15 mouse cellular contexts compared by ENCODE assay signal in the genomic region with DNA sequence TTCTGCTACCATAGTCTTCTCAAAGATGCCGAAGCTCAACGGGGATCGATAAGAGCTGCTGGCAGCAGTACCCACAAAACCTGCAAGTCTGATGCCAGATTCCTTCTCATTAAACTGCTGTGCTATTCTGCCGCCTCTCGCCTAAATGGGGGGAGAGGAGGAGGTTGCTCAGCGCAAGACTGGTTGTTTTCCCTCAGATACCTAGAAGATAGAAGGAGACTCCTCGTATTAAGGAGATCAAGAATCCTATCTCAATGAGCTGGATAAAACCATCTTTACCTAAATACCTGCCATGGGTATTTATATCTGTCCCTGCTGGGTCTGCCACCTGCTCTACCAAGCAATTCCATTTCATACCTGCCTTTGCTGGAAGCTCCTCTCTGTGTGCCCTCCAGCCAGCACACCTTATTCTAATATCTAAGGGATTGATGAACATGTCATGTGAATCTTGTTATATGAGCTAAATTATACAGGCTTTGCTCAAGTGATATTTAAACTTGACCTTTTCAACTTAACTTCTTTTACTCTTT.
"Had no signal": no experiment of that assay in that cellular context is flagged by ENCODE, and none has a peak within 500 bp of the region (broad histone marks: within the 10 kb centered on the region; RNA-seq: fewer than 3 reads in every experiment).

No protein-coding gene starts in this region.

- H3K27ac ChIP-seq: kidney, embryonic 15.5 days; left cerebral cortex, adult 2 months; liver, embryonic 13.5 days; macrophage; midbrain, embryonic 12.5 days; midbrain, embryonic 15.5 days; neural tube, embryonic 12.5 days; stomach, embryonic 15.5 days had no signal

- H3K4me1 ChIP-seq: liver, embryonic 13.5 days; neural tube, embryonic 12.5 days; stomach, embryonic 15.5 days had no signal

- DNase-seq: kidney, postnatal 10 days; kidney, postnatal 36 days; layer of hippocampus, postnatal 36 days; liver, embryonic 13.5 days; lung, adult 2 months; right cerebral cortex, postnatal 25 days; spleen, adult 18-20 months; thymus, postnatal 25 days had no signal

- H3K9me3 ChIP-seq: kidney, embryonic 15.5 days; liver, embryonic 13.5 days; midbrain, embryonic 12.5 days; midbrain, embryonic 15.5 days; neural tube, embryonic 12.5 days; stomach, embryonic 15.5 days had no signal

- H3K9ac ChIP-seq: kidney, embryonic 15.5 days; liver, embryonic 13.5 days; midbrain, embryonic 12.5 days; midbrain, embryonic 15.5 days; neural tube, embryonic 12.5 days; stomach, embryonic 15.5 days had no signal

- ATAC-seq: midbrain, embryonic 15.5 days had no signal

- H3K36me3 ChIP-seq: kidney, embryonic 15.5 days; liver, embryonic 13.5 days; midbrain, embryonic 12.5 days; midbrain, embryonic 15.5 days; neural tube, embryonic 12.5 days; stomach, embryonic 15.5 days had no signal

- H3K4me2 ChIP-seq: kidney, embryonic 15.5 days; liver, embryonic 13.5 days; midbrain, embryonic 12.5 days; midbrain, embryonic 15.5 days; neural tube, embryonic 12.5 days; stomach, embryonic 15.5 days had no signal

- H3K4me3 ChIP-seq: kidney, embryonic 15.5 days; left cerebral cortex, adult 2 months; liver, embryonic 13.5 days; midbrain, embryonic 12.5 days; midbrain, embryonic 15.5 days; neural tube, embryonic 12.5 days; stomach, embryonic 15.5 days had no signal

- H3K27me3 ChIP-seq: kidney, embryonic 15.5 days; liver, embryonic 13.5 days; midbrain, embryonic 15.5 days; neural tube, embryonic 12.5 days; stomach, embryonic 15.5 days had no signal
